Mouse (Mus musculus) forebrain, embryonic 14.5 days (tissue): ENCODE results near the gene Apba1. TPM values are rescaled to one million over a fixed set of nuclear protein-coding genes. Genes with fewer than 3 reads are reported as not detected.
A peak's percentile ranks its signal among the peaks of the same experiment; 100 is the strongest.

Source experiments
- ATAC-seq: fragments of 200-750 bp; cut with Nextera tagmentation; 2 replicates; pipeline ENCODE4 v1.8.0; 2017; ENCODE audit warnings: mild to moderate bottlenecking, moderate library complexity
- DNase-seq: peaks from one replicate; pipeline ENCODE4 v3.0.0-alpha.2; 2015; ENCODE audit warnings: low spot score
- H3K27ac ChIP-seq: fragments of 300-500 bp; sonication (generic); 2 replicates; pipeline ENCODE4 v1.5.1; 2014; ENCODE audit warnings: low read depth, mild to moderate bottlenecking, control low read depth, low read length, moderate library complexity
- H3K27me3 ChIP-seq: fragments of 300-500 bp; sonication (generic); replicated peaks from 2 replicates; pipeline ENCODE4 v1.6.1; 2014; ENCODE audit warnings: low read length, control low read depth, mixed read lengths; ENCODE audit not compliant: control insufficient read depth, insufficient read depth
- H3K36me3 ChIP-seq: fragments of 300-500 bp; sonication (generic); 2 replicates; pipeline ENCODE4 v1.6.1; 2014; ENCODE audit warnings: low read length, control low read depth; ENCODE audit not compliant: control insufficient read depth, insufficient read depth
- H3K4me1 ChIP-seq: fragments of 300-500 bp; sonication (generic); 2 replicates; pipeline ENCODE4 v1.6.1; 2014; ENCODE audit warnings: antibody characterized with exemption, low read length, control low read depth; ENCODE audit not compliant: control insufficient read depth, insufficient read depth
- H3K4me2 ChIP-seq: fragments of 300-500 bp; sonication (generic); 2 replicates; pipeline ENCODE4 v1.6.1; 2014; ENCODE audit warnings: mild to moderate bottlenecking, control low read depth, low read length
- H3K4me3 ChIP-seq: fragments of 300-500 bp; sonication (generic); 2 replicates; pipeline ENCODE4 v1.5.1; 2014; ENCODE audit warnings: low read depth, low read length, control low read depth
- H3K9ac ChIP-seq: fragments of 300-500 bp; sonication (generic); 2 replicates; pipeline ENCODE4 v1.6.1; 2014; ENCODE audit warnings: mild to moderate bottlenecking, low read length, control low read depth, moderate library complexity
- H3K9me3 ChIP-seq: fragments of 300-500 bp; sonication (generic); replicated peaks from 2 replicates; pipeline ENCODE4 v1.6.1; 2016; ENCODE audit warnings: low read length, control low read depth, mixed read lengths; ENCODE audit not compliant: control insufficient read depth
- WGBS: fragments of 180-500 bp; shearing (Covaris S2); extraction: QIAGEN DNeasy Blood & Tissue Kit; methylation state at CpG from one replicate; pipeline ENCODE4 v1.1.7; 2014; 5-methylcytosine and 5-hydroxymethylcytosine counted together
- polyA plus RNA-seq: library from polyadenylated mRNA; unstranded; fragments of >200 nt; fragmentation: Nextera tagmentation; extraction: Ambion mirVana; gene quantifications from 2 replicates; pipeline ENCODE4 v1.2.1, GENCODE M21; 2014

Apba1 gene
- polyA plus RNA-seq, 1 experiment from 2014 or later, result 5.1 TPM

- DNase-seq, result peak; percentile 76
- Histone ChIP-seq H3K9me3 (no peaks in the 10 kb centered on the region), H3K4me3 (no peak overlapping the region), H3K27ac (no peak overlapping the region), H3K36me3 (no peaks in the 10 kb centered on the region), H3K4me2 (no peak overlapping the region), H3K27me3 (no peaks in the 10 kb centered on the region), H3K4me1 (peaks cover 8% of the 10 kb centered on the region), H3K9ac (no peak overlapping the region)
- ATAC-seq, result peak; percentile 84
- 58% methylated on average over 16 of the region's 16 CpGs for WGBS
Measured at GRCm38 (mm10) chr19:23972881-23973649, 214.4 kb downstream of the Apba1 start.

GRCm38 (mm10) chr19:23977901-23978443 is 219.3 kb downstream of the Apba1 start:
- Histone ChIP-seq H3K9ac (no peak overlapping the region), H3K4me1 (peaks cover 4% of the 10 kb centered on the region), H3K4me3 (no peak overlapping the region), H3K9me3 (no peaks in the 10 kb centered on the region), H3K36me3 (no peaks in the 10 kb centered on the region), H3K27me3 (no peaks in the 10 kb centered on the region), H3K27ac (no peak overlapping the region), H3K4me2 (no peak overlapping the region)
- 77% methylated on average over 6 of the region's 6 CpGs for WGBS
- ATAC-seq (no peak), DNase-seq (no peak)

DNA sequence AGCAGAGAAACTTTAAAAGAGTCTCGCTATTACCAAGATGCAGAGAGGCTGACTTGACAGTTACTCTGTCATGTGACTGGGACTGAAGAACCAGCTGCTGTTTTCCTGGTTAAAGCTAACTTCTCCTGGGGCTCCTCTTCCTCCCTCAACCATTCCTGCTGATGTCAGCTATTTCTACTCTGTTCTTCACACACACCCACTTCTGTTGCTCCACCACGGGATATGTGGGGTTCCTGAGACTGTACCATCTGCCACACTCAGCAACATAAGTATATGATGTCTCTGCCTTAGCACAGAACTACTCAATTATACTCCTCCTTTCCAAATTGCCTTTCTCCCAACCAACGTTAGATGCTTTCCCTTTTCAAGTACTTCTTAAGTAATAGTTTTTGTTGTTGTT is 221.9 kb downstream of the Apba1 start:
- Histone ChIP-seq H3K27me3 (no peaks in the 10 kb centered on the region), H3K4me2 (no peak overlapping the region), H3K36me3 (no peaks in the 10 kb centered on the region), H3K27ac (no peak overlapping the region), H3K4me3 (no peak overlapping the region), H3K9ac (no peak overlapping the region), H3K9me3 (no peaks in the 10 kb centered on the region), H3K4me1 (no peaks in the 10 kb centered on the region)
- no peak for ATAC-seq
- 70% methylated on average over 3 of the region's 3 CpGs for WGBS
- DNase-seq, result no peak

DNA sequence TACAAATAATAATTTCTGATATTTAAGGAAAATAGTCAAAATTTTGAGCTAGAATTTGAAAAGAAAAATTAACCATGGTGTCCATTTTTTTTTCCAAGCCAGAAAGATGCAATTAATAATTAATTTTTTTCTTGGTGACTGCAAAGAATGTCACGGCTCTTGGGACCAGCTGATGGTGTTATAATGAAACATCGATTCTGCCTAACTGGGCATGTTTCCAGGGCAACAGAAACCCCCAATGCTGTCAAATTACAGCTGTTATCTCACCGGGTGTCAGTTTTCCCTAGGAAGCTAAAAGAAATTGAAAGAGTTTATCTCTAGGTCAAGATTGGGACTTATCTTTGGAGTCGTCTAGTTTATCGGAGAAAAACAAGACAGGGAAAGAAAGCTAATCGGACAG is 225.5 kb downstream of the Apba1 start:
- no peak for DNase-seq
- Histone ChIP-seq H3K4me1 (no peaks in the 10 kb centered on the region), H3K27ac (no peak overlapping the region), H3K27me3 (no peaks in the 10 kb centered on the region), H3K4me3 (no peak overlapping the region), H3K9ac (no peak overlapping the region), H3K9me3 (no peaks in the 10 kb centered on the region), H3K36me3 (no peaks in the 10 kb centered on the region), H3K4me2 (no peak overlapping the region)
- no peak for ATAC-seq
- WGBS, result 69% methylated on average over 6 of the region's 6 CpGs

GRCm38 (mm10) chr19:23987291-23987690 is 228.6 kb downstream of the Apba1 start:
- no peak overlapping the region for H3K27ac ChIP-seq
- no peaks in the 10 kb centered on the region for H3K9me3 ChIP-seq
- H3K4me3 ChIP-seq, result no peak overlapping the region
- H3K4me2 ChIP-seq, result no peak overlapping the region
- H3K4me1 ChIP-seq, result no peaks in the 10 kb centered on the region
- no peaks in the 10 kb centered on the region for H3K27me3 ChIP-seq
- ATAC-seq (no peak), DNase-seq (no peak)
- WGBS, result 70% methylated on average over 2 of the region's 2 CpGs
- no peak overlapping the region for H3K9ac ChIP-seq
- no peaks in the 10 kb centered on the region for H3K36me3 ChIP-seq

DNA sequence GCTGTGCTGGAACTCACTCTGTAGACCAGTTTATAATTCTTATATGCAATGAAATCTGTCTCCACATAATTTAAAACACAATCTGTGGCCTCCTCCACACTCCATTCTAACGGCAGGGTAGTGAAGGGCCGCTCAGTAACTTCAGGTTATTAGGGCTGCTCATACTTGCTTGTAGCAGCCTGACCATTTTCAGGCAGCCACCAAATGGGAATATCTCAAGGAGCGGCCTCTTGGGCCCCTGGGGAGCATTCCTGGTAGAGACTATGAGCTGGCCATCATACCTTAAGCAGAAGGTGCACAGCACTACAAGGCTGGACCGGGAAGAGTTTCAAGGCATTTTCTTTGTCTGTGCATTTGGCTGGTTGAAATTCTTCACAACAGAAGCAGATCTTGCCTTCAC is 229.5 kb downstream of the Apba1 start:
- no peaks in the 10 kb centered on the region for H3K9me3 ChIP-seq
- WGBS, result 93% methylated on average over 4 of the region's 4 CpGs
- H3K27me3 ChIP-seq, result no peaks in the 10 kb centered on the region
- no peak overlapping the region for H3K4me2 ChIP-seq
- no peak overlapping the region for H3K27ac ChIP-seq
- H3K9ac ChIP-seq, result no peak overlapping the region
- no peaks in the 10 kb centered on the region for H3K4me1 ChIP-seq
- H3K36me3 ChIP-seq, result no peaks in the 10 kb centered on the region
- H3K4me3 ChIP-seq, result no peak overlapping the region
- DNase-seq, result no peak
- no peak for ATAC-seq

GRCm38 (mm10) chr19:23995766-23996399 is 237.2 kb downstream of the Apba1 start:
- Histone ChIP-seq H3K9ac (no peak overlapping the region), H3K4me2 (no peak overlapping the region), H3K36me3 (no peaks in the 10 kb centered on the region), H3K4me1 (no peaks in the 10 kb centered on the region), H3K9me3 (no peaks in the 10 kb centered on the region), H3K27me3 (no peaks in the 10 kb centered on the region), H3K27ac (no peak overlapping the region), H3K4me3 (no peak overlapping the region)
- DNase-seq, result peak; percentile 82
- WGBS, result 75% methylated on average over 10 of the region's 10 CpGs
- ATAC-seq, result peak; percentile 85; the same call in 1 of the 2 replicates
